Mouse (Mus musculus) MEL (cell line): ENCODE data around the gene Pard3b. TPM values are rescaled to one million over a fixed set of nuclear protein-coding genes. Genes with fewer than 3 reads are reported as not detected.

ENCODE experiments used
- DNase-seq: peaks from one replicate; pipeline ENCODE4 v3.0.0; 2011; ENCODE audit warnings: low read depth, low spot score
- H3K27ac ChIP-seq: 2 replicates; pipeline ENCODE4 v1.5.1; 2012; ENCODE audit warnings: low read depth, mild to moderate bottlenecking, control low read depth, low read length, moderate library complexity; ENCODE audit not compliant: control insufficient read depth
- H3K27me3 ChIP-seq, 2 experiments: fragments of 150-350 bp in 1 of 2; sonication (generic) in 1 of 2; 2 replicates each; pipeline ENCODE4 v1.6.1; 2012; ENCODE audit warnings: low read length in 2 of 2, mild to moderate bottlenecking in 2 of 2, improper control_type of control experiment in 1 of 2, moderate library complexity in 1 of 2; ENCODE audit not compliant: insufficient read depth in 2 of 2, control insufficient read depth in 1 of 2
- H3K36me3 ChIP-seq, 2 experiments: 2 replicates each; pipeline ENCODE4 v1.6.1; 2012 to 2014; ENCODE audit warnings: low read length in 2 of 2, improper control_type of control experiment in 1 of 2, inconsistent platforms in 1 of 2, mild to moderate bottlenecking in 1 of 2; ENCODE audit not compliant: insufficient read depth in 2 of 2, control insufficient read depth in 1 of 2
- H3K4me1 ChIP-seq, 2 experiments: fragments of 150-350 bp in 1 of 2; sonication (generic) in 1 of 2; 2 replicates each; pipeline ENCODE4 v1.6.1; 2012; ENCODE audit warnings: low read length in 2 of 2, improper control_type of control experiment in 1 of 2, mild to moderate bottlenecking in 1 of 2; ENCODE audit not compliant: insufficient read depth in 2 of 2, control insufficient read depth in 1 of 2
- H3K4me3 ChIP-seq, 2 experiments: fragments of 150-350 bp in 1 of 2; sonication (generic) in 1 of 2; 2 replicates each; pipeline ENCODE4 v1.5.1; 2012; ENCODE audit warnings: low read depth in 2 of 2, low read length in 2 of 2, mild to moderate bottlenecking in 2 of 2, moderate library complexity in 2 of 2, control low read depth in 1 of 2, improper control_type of control experiment in 1 of 2; ENCODE audit not compliant: control insufficient read depth in 1 of 2, insufficient read depth in 1 of 2
- H3K79me2 ChIP-seq: 2 replicates; pipeline ENCODE4 v1.6.1; 2012; ENCODE audit warnings: mild to moderate bottlenecking, low read length, moderate library complexity; ENCODE audit not compliant: control insufficient read depth, poor library complexity, insufficient read depth
- H3K9ac ChIP-seq: 2 replicates; pipeline ENCODE4 v1.6.1; 2012; ENCODE audit warnings: low read depth, mild to moderate bottlenecking, control low read depth, low read length, moderate library complexity; ENCODE audit not compliant: control insufficient read depth, poor library complexity, severe bottlenecking
- H3K9me3 ChIP-seq: fragments of 150-350 bp; sonication (generic); replicated peaks from 2 replicates; pipeline ENCODE4 v1.6.1; 2012; ENCODE audit warnings: mild to moderate bottlenecking, low read length, improper control_type of control experiment, moderate library complexity; ENCODE audit not compliant: insufficient read depth
- CHD2 ChIP-seq: IDR thresholded peaks from 2 replicates; pipeline ENCODE4 v1.6.1; 2011; ENCODE audit warnings: low read length, improper control_type of control experiment
- CTCF ChIP-seq, 3 experiments: IDR thresholded peaks in 2 of 3; conservative IDR thresholded peaks in 1 of 3; 2 replicates each; pipeline ENCODE4 v1.5.1; 2011 to 2012; ENCODE audit warnings: low read length in 3 of 3, low read depth in 2 of 3, mild to moderate bottlenecking in 2 of 3, improper control_type of control experiment in 1 of 3, inconsistent platforms in 1 of 3, mixed read lengths in 1 of 3, moderate library complexity in 1 of 3; ENCODE audit not compliant: control insufficient read depth in 1 of 3, insufficient read depth in 1 of 3, poor library complexity in 1 of 3, severe bottlenecking in 1 of 3
- ELF1 ChIP-seq: IDR thresholded peaks from 2 replicates; pipeline ENCODE4 v1.6.1; 2014; ENCODE audit warnings: low read depth, mild to moderate bottlenecking, inconsistent platforms, low read length, improper control_type of control experiment, moderate library complexity
- EP300 ChIP-seq, 2 experiments: IDR thresholded peaks; 2 replicates each; pipeline ENCODE4 v1.6.1; 2011; ENCODE audit warnings: improper control_type of control experiment in 2 of 2, low read length in 2 of 2, low read depth in 1 of 2, mild to moderate bottlenecking in 1 of 2
- ETS1 ChIP-seq: IDR thresholded peaks from 2 replicates; pipeline ENCODE4 v1.6.1; 2012; ENCODE audit warnings: low read depth, mild to moderate bottlenecking, inconsistent platforms, low read length, improper control_type of control experiment, moderate library complexity
- GATA1 ChIP-seq: IDR thresholded peaks from 2 replicates; pipeline ENCODE4 v1.6.1; 2011; ENCODE audit warnings: low read depth, low read length, improper control_type of control experiment
- HCFC1 ChIP-seq: IDR thresholded peaks from 2 replicates; pipeline ENCODE4 v1.6.1; 2012; ENCODE audit warnings: low read depth, mild to moderate bottlenecking, inconsistent platforms, low read length, improper control_type of control experiment, moderate library complexity
- JUND ChIP-seq: IDR thresholded peaks from 2 replicates; pipeline ENCODE4 v1.6.1; 2011; ENCODE audit warnings: low read depth, mild to moderate bottlenecking, improper control_type of control experiment, low read length
- MAFK ChIP-seq: IDR thresholded peaks from 2 replicates; pipeline ENCODE4 v1.6.1; 2011; ENCODE audit warnings: low read depth, mild to moderate bottlenecking, low read length, improper control_type of control experiment, borderline replicate concordance
- MEF2A ChIP-seq: IDR thresholded peaks from 2 replicates; pipeline ENCODE4 v1.6.1; 2014; ENCODE audit warnings: low read depth, mild to moderate bottlenecking, inconsistent platforms, low read length, improper control_type of control experiment; ENCODE audit not compliant: poor library complexity, insufficient replicate concordance, severe bottlenecking; ENCODE audit errors: extremely low read depth
- MXI1 ChIP-seq: IDR thresholded peaks from 2 replicates; pipeline ENCODE4 v1.6.1; 2011; ENCODE audit warnings: mild to moderate bottlenecking, low read depth, low read length, improper control_type of control experiment
- MYC ChIP-seq: IDR thresholded peaks from 2 replicates; pipeline ENCODE4 v1.6.1; 2011; ENCODE audit warnings: low read depth, mild to moderate bottlenecking, low read length, improper control_type of control experiment, moderate library complexity
- NELFE ChIP-seq: IDR thresholded peaks from 2 replicates; pipeline ENCODE4 v1.6.1; 2011; ENCODE audit warnings: low read depth, low read length, improper control_type of control experiment
- POLR2AphosphoS2 ChIP-seq: IDR thresholded peaks from 2 replicates; pipeline ENCODE4 v1.6.1; 2011; ENCODE audit warnings: low read length, improper control_type of control experiment
- RAD21 ChIP-seq: IDR thresholded peaks from 2 replicates; pipeline ENCODE4 v1.6.1; 2011; ENCODE audit warnings: mild to moderate bottlenecking, low read depth, low read length, improper control_type of control experiment
- TBP ChIP-seq: IDR thresholded peaks from 2 replicates; pipeline ENCODE4 v1.8.0; 2011; ENCODE audit warnings: low read depth, low read length, improper control_type of control experiment
- TCF12 ChIP-seq: IDR thresholded peaks from 2 replicates; pipeline ENCODE4 v1.6.1; 2014; ENCODE audit warnings: low read depth, mild to moderate bottlenecking, inconsistent platforms, low read length, improper control_type of control experiment, moderate library complexity
- UBTF ChIP-seq: IDR thresholded peaks from 2 replicates; pipeline ENCODE4 v1.6.1; 2012; ENCODE audit warnings: low read depth, mild to moderate bottlenecking, inconsistent platforms, low read length, improper control_type of control experiment, moderate library complexity, borderline replicate concordance; ENCODE audit not compliant: insufficient read depth
- USF2 ChIP-seq, 2 experiments: IDR thresholded peaks; 2 replicates each; pipeline ENCODE4 v1.6.1; 2011 to 2012; ENCODE audit warnings: improper control_type of control experiment in 2 of 2, low read length in 2 of 2, borderline replicate concordance in 1 of 2, inconsistent platforms in 1 of 2, low read depth in 1 of 2, mild to moderate bottlenecking in 1 of 2; ENCODE audit not compliant: insufficient read depth in 1 of 2
- ZC3H11A ChIP-seq: IDR thresholded peaks from 2 replicates; pipeline ENCODE4 v1.6.1; 2012; ENCODE audit warnings: low read depth, mild to moderate bottlenecking, inconsistent platforms, low read length, improper control_type of control experiment
- ZMIZ1 ChIP-seq: IDR thresholded peaks from 2 replicates; pipeline ENCODE4 v1.6.1; 2012; ENCODE audit warnings: low read depth, mild to moderate bottlenecking, inconsistent platforms, low read length, improper control_type of control experiment, moderate library complexity
- ZNF384 ChIP-seq: IDR thresholded peaks from 2 replicates; pipeline ENCODE4 v1.6.1; 2012; ENCODE audit warnings: low read depth, mild to moderate bottlenecking, inconsistent platforms, low read length, improper control_type of control experiment
- polyA plus RNA-seq, 2 experiments: library from polyadenylated mRNA; stranded (reverse) in 1 of 2; unstranded in 1 of 2; fragments of >175 nt in 1 of 2; fragments of >200 nt in 1 of 2; gene quantifications; 2 replicates each; pipeline versions ENCODE4 v1.2.1 to v1.2.4; 2012; ENCODE audit warnings: low replicate concordance in 2 of 2, low read depth in 1 of 2; ENCODE audit not compliant: insufficient read length in 2 of 2, insufficient read depth in 1 of 2, missing spikeins in 1 of 2
- total RNA-seq: library from RNA; depleted of rRNA; stranded (reverse); fragments of 300-350 nt; gene quantifications from 2 replicates; pipeline ENCODE4 v1.2.3, GENCODE M21; 2012

Gene Pard3b
- total and polyA plus RNA-seq, 3 experiments = not detected

- no peak for DNase-seq
- Histone ChIP-seq H3K9ac (no peak overlapping the region), H3K4me3 (no peak overlapping the region), H3K27me3 (no peaks in the 10 kb centered on the region), H3K79me2 (no peaks in the 10 kb centered on the region), H3K9me3 (no peaks in the 10 kb centered on the region), H3K36me3 (no peaks in the 10 kb centered on the region), H3K4me1 (no peaks in the 10 kb centered on the region), H3K27ac (no peak overlapping the region)
- TF ChIP-seq ZC3H11A = no peak
- TF ChIP-seq MYC = no peak
- TF ChIP-seq POLR2AphosphoS2 = no peak
- TF ChIP-seq USF2 (IDR thresholded peaks at IDR 0.05; ENCODE audit: borderline replicate concordance in 1 of 2, insufficient read depth in 1 of 2, low read depth in 1 of 2, low read length in 2 of 2) = no peak
- TF ChIP-seq MEF2A = no peak
- TF ChIP-seq JUND = no peak
- TF ChIP-seq NELFE = no peak
- no peak for TF ChIP-seq UBTF
- TF ChIP-seq TBP = no peak
- TF ChIP-seq RAD21 = no peak
- TF ChIP-seq GATA1 = no peak
- no peak for TF ChIP-seq CHD2
- no peak for TF ChIP-seq MAFK
- no peak for TF ChIP-seq HCFC1
- TF ChIP-seq TCF12 = no peak
- TF ChIP-seq ZNF384 = no peak
- TF ChIP-seq CTCF (IDR thresholded peaks at IDR 0.05 in 2 of 3, conservative IDR thresholded peaks at IDR 0.05 in 1 of 3; ENCODE audit: control insufficient read depth in 1 of 3, insufficient read depth in 1 of 3, low read depth in 2 of 3, low read length in 3 of 3, poor library complexity in 1 of 3, severe bottlenecking in 1 of 3) = no peak
- TF ChIP-seq ELF1 = no peak
- no peak for TF ChIP-seq ETS1
- no peak for TF ChIP-seq ZMIZ1
Observed at GRCm38 (mm10) chr1:62348371-62348770, 709.7 kb downstream of the Pard3b start.

GRCm38 (mm10) chr1:62355496-62355895 is 716.9 kb downstream of the Pard3b start:
- Histone ChIP-seq H3K4me1 (no peaks in the 10 kb centered on the region), H3K36me3 (no peaks in the 10 kb centered on the region), H3K9me3 (no peaks in the 10 kb centered on the region), H3K4me3 (no peak overlapping the region), H3K27ac (no peak overlapping the region), H3K27me3 (no peaks in the 10 kb centered on the region), H3K79me2 (no peaks in the 10 kb centered on the region), H3K9ac (no peak overlapping the region)
- no peak for DNase-seq
- no peak for TF ChIP-seq TBP
- TF ChIP-seq ZNF384 = no peak
- TF ChIP-seq MXI1 = no peak
- TF ChIP-seq EP300 (IDR thresholded peaks at IDR 0.05; ENCODE audit: low read depth in 1 of 2, low read length in 2 of 2) = no peak
- no peak for TF ChIP-seq TCF12
